Mouse (Mus musculus) C2C12 (cell line): ENCODE data around the gene Ifnar2. TPM values are rescaled to one million over a fixed set of nuclear protein-coding genes. Genes with fewer than 3 reads are reported as not detected.

Source experiments
- H3K27me3 ChIP-seq: one replicate; pipeline ENCODE4 v1.6.1; 2011; ENCODE audit not compliant: control insufficient read depth, insufficient read depth, insufficient read length
- H3K36me3 ChIP-seq: one replicate; pipeline ENCODE4 v1.6.1; 2011; ENCODE audit not compliant: control insufficient read depth, insufficient read depth
- H3K4me3 ChIP-seq: one replicate; pipeline ENCODE4 v1.5.1; 2011; ENCODE audit warnings: mild to moderate bottlenecking, control low read depth; ENCODE audit not compliant: poor library complexity, insufficient read depth, severe bottlenecking
- H3K79me2 ChIP-seq: one replicate; pipeline ENCODE4 v1.6.1; 2011; ENCODE audit not compliant: control insufficient read depth, insufficient read depth
- H3K79me3 ChIP-seq: one replicate; pipeline ENCODE4 v1.6.1; 2011; ENCODE audit warnings: low read depth, control low read depth
- H3ac ChIP-seq: one replicate; pipeline ENCODE3; 2011; ENCODE audit warnings: low read depth; ENCODE audit not compliant: control insufficient read depth, insufficient read length
- CEBPB ChIP-seq: IDR thresholded peaks from one replicate; pipeline ENCODE4 v1.6.1; 2011; ENCODE audit warnings: low read depth, mild to moderate bottlenecking, control low read depth, moderate library complexity
- CTCF ChIP-seq: IDR thresholded peaks from one replicate; pipeline ENCODE4 v1.5.1; 2011; ENCODE audit not compliant: control insufficient read depth, insufficient read depth, insufficient read length
- FOSL1 ChIP-seq: IDR thresholded peaks from one replicate; pipeline ENCODE4 v1.8.0; 2011; ENCODE audit warnings: mild to moderate bottlenecking, low read length; ENCODE audit not compliant: poor library complexity, insufficient read depth, severe bottlenecking
- MAX ChIP-seq: IDR thresholded peaks from one replicate; pipeline ENCODE4 v1.6.1; 2011; ENCODE audit warnings: mild to moderate bottlenecking, control low read depth
- MYOD1 ChIP-seq: IDR thresholded peaks from one replicate; pipeline ENCODE4 v1.6.1; 2011; ENCODE audit warnings: low read depth; ENCODE audit not compliant: control insufficient read depth, insufficient read length
- MYOG ChIP-seq: IDR thresholded peaks from one replicate; pipeline ENCODE4 v1.6.1; 2011; ENCODE audit not compliant: control insufficient read depth, insufficient read length; ENCODE audit errors: extremely low read depth
- USF1 ChIP-seq: IDR thresholded peaks from one replicate; pipeline ENCODE4 v1.6.1; 2011; ENCODE audit warnings: low read depth, mild to moderate bottlenecking, control low read depth, moderate library complexity
- polyA plus RNA-seq: library from polyadenylated mRNA; unstranded; fragments of >200 nt; fragmentation: generic; extraction: Trizol; gene quantifications from one replicate; pipeline ENCODE4 v1.2.1, GENCODE M21; 2012; ENCODE audit warnings: missing spikeins

The Ifnar2 gene
- polyA plus RNA-seq, 1 experiment: 22.3 TPM

GRCm38 (mm10) chr16:91354599-91354998 is 18.0 kb upstream of the Ifnar2 start:
- no peaks in the 10 kb centered on the region for H3K36me3 ChIP-seq
- H3ac ChIP-seq: no peak overlapping the region
- H3K4me3 ChIP-seq: no peak overlapping the region
- H3K27me3 ChIP-seq: peaks cover 34% of the 10 kb centered on the region
- H3K79me2 ChIP-seq: no peaks in the 10 kb centered on the region
- H3K79me3 ChIP-seq: no peaks in the 10 kb centered on the region
- no peak for TF ChIP-seq MYOG
- TF ChIP-seq USF1: no peak
- TF ChIP-seq CEBPB: no peak
- TF ChIP-seq MAX: no peak
- TF ChIP-seq FOSL1: no peak
- TF ChIP-seq CTCF: no peak
- no peak for TF ChIP-seq MYOD1

GRCm38 (mm10) chr16:91355160-91355559 is 17.4 kb upstream of the Ifnar2 start:
- Histone ChIP-seq H3K4me3 (no peak overlapping the region), H3K79me2 (no peaks in the 10 kb centered on the region), H3ac (no peak overlapping the region), H3K36me3 (no peaks in the 10 kb centered on the region), H3K79me3 (no peaks in the 10 kb centered on the region), H3K27me3 (peaks cover 34% of the 10 kb centered on the region)
- no peak for TF ChIP-seq FOSL1
- TF ChIP-seq USF1: no peak
- no peak for TF ChIP-seq CTCF
- TF ChIP-seq MYOG: no peak
- no peak for TF ChIP-seq CEBPB
- no peak for TF ChIP-seq MYOD1
- TF ChIP-seq MAX: no peak

- H3ac ChIP-seq: no peak overlapping the region
- H3K79me2 ChIP-seq: no peaks in the 10 kb centered on the region
- TF ChIP-seq MAX (no peak), MYOG (no peak), MYOD1 (no peak), FOSL1 (no peak), CEBPB (no peak), USF1 (no peak), CTCF (no peak)
- H3K36me3 ChIP-seq: no peaks in the 10 kb centered on the region
- H3K4me3 ChIP-seq: no peak overlapping the region
- H3K27me3 ChIP-seq: peaks cover 25% of the 10 kb centered on the region
- no peaks in the 10 kb centered on the region for H3K79me3 ChIP-seq
These were observed 15.6 kb upstream of the Ifnar2 start for GRCm38 (mm10) chr16:91356760-91357525.

- H3K79me2 ChIP-seq: no peaks in the 10 kb centered on the region
- no peak for TF ChIP-seq CTCF
- TF ChIP-seq MYOG: no peak
- no peaks in the 10 kb centered on the region for H3K79me3 ChIP-seq
- no peak overlapping the region for H3K4me3 ChIP-seq
- no peak overlapping the region for H3ac ChIP-seq
- H3K27me3 ChIP-seq: peaks cover 25% of the 10 kb centered on the region
- H3K36me3 ChIP-seq: no peaks in the 10 kb centered on the region
These were observed 15.1 kb upstream of the Ifnar2 start for GRCm38 (mm10) chr16:91357526-91357900.

GRCm38 (mm10) chr16:91358555-91358954 is 14.0 kb upstream of the Ifnar2 start:
- TF ChIP-seq USF1: no peak
- no peak for TF ChIP-seq CTCF
- Histone ChIP-seq H3ac (no peak overlapping the region), H3K27me3 (peaks cover 25% of the 10 kb centered on the region), H3K79me3 (no peaks in the 10 kb centered on the region), H3K4me3 (no peak overlapping the region), H3K79me2 (no peaks in the 10 kb centered on the region), H3K36me3 (no peaks in the 10 kb centered on the region)

GRCm38 (mm10) chr16:91359531-91359930 is 13.1 kb upstream of the Ifnar2 start:
- no peak for TF ChIP-seq FOSL1
- TF ChIP-seq MYOD1: no peak
- H3K79me2 ChIP-seq: no peaks in the 10 kb centered on the region
- H3K36me3 ChIP-seq: no peaks in the 10 kb centered on the region
- H3K79me3 ChIP-seq: no peaks in the 10 kb centered on the region
- H3ac ChIP-seq: no peak overlapping the region
- no peak overlapping the region for H3K4me3 ChIP-seq
- H3K27me3 ChIP-seq: peaks cover 22% of the 10 kb centered on the region
